Mouse (Mus musculus) heart, adult 8-10 months (tissue): ENCODE measurements around the gene Galnt18. TPM values are rescaled to one million over a fixed set of nuclear protein-coding genes. Genes with fewer than 3 reads are reported as not detected.

Source experiments
- DNase-seq: peaks from one replicate; pipeline ENCODE4 v3.0.0; 2022; ENCODE audit warnings: low spot score
- total RNA-seq, 4 experiments: library from RNA; stranded (reverse); gene quantifications; 2 replicates each; pipeline ENCODE4 v1.2.4; 2022

Gene Galnt18
- total RNA-seq = 10 to 100 TPM in 2 of 4 experiments, 1 to 10 TPM in 2; 7.4 to 10.8 (median 9.5) TPM

- DNase-seq = peak; percentile 91
Measured at GRCm38 (mm10) chr7:111779504-111780242, at the start of gene Galnt18. TSS of gene Galnt18 (minus strand) at chr7:111779977.

DNA sequence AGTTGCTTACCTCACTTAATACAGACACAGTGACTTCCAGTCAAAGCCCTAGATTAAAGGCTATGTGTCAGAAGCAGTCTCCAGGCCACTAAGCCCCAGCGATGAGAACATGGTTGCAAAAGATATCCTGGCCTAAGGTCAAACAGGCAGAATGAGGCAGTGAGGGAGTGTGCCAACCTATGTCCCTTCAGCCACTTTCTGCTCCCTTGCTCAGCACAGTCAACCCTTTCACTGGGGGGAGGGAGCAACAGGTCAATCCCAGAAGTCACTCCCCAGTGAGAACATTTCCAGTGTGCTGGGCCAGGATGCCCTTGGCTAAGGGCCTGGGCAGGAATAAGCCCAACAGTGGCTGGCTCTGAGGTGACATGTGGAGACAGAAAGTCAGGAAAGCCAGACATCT lies 47.6 kb upstream of the Galnt18 start:
- DNase-seq = peak; percentile 20

- no peak for DNase-seq
Measured at GRCm38 (mm10) chr7:111813093-111813492, 33.3 kb upstream of the Galnt18 start.

DNA sequence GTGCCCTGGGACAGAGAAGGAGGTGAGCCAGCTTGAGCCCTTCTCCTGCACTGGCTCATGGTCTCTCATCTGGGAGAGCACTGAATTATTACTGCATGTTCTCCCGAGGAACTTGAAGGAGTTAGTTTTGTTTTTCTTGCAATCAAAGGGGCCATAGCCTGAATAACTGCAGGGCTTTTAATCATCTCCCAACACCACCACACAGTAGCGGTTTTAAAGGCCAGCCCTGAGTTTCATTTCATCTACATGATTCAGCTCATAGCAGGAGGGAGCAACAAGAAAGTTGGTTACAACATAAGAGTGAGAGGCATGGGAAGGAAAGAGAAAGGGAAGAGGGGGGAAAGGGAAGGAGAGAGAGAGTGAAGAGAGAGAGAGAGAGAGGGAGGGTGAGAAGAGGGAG lies 31.3 kb upstream of the Galnt18 start:
- DNase-seq = no peak

DNA sequence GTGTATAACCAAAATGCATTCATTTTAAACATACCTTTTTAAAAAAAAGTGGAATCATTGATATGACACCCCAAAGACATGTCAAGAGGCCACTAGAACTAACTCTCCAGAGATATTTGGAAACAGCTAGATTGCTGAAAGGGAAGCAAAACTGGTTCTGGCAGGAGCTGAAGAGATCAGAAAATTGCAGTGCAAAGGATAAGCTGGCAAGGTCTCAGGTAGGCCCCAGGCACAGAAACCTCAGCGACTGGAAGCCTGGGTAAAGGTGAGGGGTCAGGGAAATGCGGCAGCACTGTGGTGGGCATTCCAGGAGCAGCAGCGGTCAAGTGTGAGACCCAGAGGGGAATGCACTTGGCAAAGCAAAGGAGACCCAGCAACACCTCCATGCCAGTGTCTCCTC lies 30.0 kb upstream of the Galnt18 start:
- no peak for DNase-seq

- no peak for DNase-seq
Measured at GRCm38 (mm10) chr7:111806083-111806482, 26.3 kb upstream of the Galnt18 start.

- DNase-seq = no peak
Measured at GRCm38 (mm10) chr7:111804646-111805045, 24.9 kb upstream of the Galnt18 start.

DNA sequence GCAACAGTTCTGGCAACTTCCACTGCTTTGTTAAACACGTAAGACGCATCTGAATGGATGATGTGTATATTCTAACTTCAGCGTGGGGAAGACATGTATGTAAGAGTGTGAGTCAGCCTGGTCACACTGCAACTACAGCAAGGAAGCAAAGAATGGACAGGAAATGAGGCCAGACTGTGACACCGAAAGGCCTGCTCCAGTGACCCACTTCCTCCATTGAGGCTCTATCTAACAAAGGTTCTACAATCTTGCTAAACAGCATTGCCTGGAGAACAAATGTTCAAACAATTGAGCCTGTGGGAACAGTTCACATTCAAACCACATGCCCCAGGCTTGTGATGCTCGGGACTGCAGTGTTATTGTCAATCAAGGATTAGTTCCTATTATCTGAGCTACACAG lies 21.0 kb upstream of the Galnt18 start:
- DNase-seq = no peak

- DNase-seq = no peak
Measured at GRCm38 (mm10) chr7:111800120-111800519, 20.3 kb upstream of the Galnt18 start.

DNA sequence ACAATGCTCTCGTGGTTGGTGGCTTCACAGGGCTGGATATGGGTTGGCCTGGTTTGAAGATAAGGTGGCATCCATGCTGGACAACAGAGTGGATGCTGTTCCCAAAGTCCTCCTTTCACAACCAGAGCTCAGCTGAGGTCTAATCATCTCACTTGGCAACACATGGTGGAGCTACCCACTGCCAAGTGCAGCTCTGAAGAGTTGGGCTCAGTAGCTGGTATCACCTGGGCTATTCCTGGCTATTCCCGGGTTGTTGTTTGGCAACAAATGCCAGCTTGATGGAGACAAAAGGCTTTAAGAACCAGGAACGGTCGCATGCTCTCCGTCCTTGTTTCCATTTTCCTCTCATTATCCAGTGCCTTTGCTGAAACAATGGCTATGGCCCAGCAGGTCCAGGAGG lies 19.2 kb upstream of the Galnt18 start:
- DNase-seq = peak; percentile 64

DNA sequence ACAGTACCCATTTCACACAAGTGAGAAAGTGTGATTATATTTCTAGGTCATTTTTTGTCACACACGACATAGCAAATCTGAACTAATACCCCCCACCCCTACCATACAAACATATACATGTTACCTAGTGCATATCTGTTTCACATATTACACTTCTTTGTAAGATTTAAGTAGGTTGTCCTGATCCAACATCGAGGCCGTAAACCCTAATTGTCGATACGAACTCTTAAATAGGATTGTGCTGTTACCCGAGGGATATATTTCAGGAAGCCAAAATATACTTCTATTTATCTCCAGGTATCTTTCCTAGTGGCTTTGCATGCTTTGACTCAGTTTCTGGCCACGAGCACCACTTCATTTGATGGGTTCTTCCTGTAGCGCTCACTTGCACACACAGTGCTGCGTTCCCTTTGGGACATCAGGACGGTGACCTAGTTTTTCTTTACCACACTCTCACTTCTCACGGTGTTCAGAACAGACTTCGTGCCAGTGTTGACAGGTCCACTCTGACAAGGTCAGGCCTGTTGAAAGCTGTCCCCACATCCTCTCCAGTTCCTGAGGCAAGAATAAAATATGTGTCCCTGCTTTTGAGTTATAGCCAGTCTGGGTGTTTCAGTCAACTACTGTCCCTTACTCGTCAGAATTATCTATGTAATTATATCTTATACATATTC lies 17.7 kb upstream of the Galnt18 start:
- peak; percentile 68 for DNase-seq

DNA sequence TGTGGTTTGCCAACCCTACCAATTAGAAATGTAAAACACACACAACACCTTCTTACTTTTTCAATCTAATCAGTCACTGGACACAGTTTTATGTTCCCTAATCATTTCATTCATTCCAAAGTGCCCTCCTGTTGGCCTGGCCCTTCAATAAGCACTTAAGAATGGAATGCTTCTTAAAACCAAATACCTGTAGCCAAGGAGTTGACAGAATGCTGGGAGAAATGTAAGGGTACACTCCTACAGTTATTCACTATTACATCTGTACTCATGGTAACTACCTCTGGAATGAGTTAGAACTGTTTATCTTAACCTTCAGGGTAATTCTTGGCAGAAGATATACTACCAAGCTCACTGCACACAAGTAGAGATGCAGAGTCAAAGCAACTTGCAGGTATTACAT lies 15.3 kb upstream of the Galnt18 start:
- DNase-seq = no peak

- no peak for DNase-seq
Measured at GRCm38 (mm10) chr7:111792154-111792553, 12.4 kb upstream of the Galnt18 start.

DNA sequence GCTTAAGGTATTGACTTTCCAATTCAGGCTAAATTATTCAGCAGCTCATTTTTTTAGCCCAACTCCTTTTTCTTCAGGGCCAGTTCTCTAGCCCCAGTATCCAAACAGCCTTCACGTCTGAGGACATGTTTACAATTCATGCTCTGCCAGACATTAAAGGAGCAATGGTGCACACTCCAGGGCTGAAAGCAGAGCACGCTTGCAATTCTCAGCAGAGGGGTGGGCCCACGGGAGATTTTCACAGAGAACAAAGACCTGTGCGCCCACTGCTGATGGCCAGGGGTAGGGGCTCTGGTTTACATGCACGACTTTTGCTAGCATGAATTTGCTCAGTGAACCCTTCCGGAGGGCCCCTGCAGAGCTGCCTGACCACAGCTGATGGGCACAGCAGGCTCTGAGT lies 11.6 kb upstream of the Galnt18 start:
- DNase-seq = no peak

- DNase-seq = no peak
Measured at GRCm38 (mm10) chr7:111787921-111788320, 8.1 kb upstream of the Galnt18 start.

DNA sequence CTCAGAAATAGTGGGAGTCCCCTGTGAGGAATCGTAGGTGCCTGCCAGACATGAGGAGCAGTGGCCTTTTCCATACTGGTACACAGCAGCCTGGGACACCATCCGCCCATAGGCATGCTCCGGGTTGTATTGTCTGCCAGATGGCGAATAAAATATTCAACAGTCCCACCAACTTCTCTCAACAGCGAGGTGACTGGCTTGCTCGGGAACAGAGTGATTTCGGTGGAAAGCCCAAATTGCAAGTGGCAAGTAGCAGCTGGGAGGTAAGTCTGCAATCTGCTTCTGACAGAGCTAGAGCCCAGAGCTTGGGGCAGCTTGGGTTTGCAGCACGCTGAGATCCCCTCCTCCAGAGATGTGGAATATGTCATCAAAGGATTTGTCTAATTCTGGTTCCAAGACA lies 5.7 kb upstream of the Galnt18 start:
- DNase-seq = no peak

DNA sequence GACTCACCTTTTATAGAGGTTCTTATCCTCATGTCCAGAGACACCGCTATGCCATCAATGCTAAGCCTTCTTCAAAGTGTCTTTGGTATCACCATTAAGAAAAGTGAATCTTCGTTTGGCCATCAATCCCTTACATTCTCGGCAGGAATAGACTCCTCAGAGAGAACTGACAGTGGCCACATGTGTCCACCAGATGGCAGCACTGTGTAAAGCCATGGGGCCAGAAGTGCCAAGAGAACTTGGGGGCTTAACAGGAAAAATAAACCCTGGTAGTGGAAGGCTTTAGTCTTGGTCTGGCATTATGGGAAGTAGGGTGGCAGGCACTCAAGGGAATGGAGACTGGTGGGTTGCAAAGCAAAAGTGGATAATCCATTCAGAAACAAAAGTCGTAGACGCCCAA lies 2.3 kb upstream of the Galnt18 start:
- DNase-seq = peak; percentile 64

- DNase-seq = peak; percentile 54
Measured at GRCm38 (mm10) chr7:111781316-111781715, 1.5 kb upstream of the Galnt18 start.

GRCm38 (mm10) chr7:111778789-111779503 lies 831 bp downstream of the Galnt18 start:
- no peak for DNase-seq

DNA sequence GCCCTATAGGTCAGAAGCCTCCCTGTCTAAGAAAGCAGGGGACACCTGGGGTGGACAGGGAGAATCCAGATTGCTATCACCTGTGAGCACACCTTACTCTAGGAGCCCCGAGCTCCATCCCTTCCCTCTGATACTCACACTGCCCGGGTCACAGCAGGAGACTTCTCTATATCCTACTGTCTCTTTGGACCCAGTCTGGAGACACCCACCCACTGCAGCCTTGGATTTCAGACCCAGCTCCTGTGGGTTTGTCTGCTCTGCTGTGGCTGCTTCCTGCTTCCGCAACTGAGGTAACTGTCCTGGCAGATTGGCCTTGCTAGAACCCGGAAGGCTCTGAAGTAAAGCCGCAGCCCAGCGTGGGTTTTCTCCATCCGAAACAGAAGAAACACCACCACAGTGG lies 1.6 kb downstream of the Galnt18 start:
- no peak for DNase-seq

GRCm38 (mm10) chr7:111777186-111777585 lies 2.6 kb downstream of the Galnt18 start:
- DNase-seq = no peak

DNA sequence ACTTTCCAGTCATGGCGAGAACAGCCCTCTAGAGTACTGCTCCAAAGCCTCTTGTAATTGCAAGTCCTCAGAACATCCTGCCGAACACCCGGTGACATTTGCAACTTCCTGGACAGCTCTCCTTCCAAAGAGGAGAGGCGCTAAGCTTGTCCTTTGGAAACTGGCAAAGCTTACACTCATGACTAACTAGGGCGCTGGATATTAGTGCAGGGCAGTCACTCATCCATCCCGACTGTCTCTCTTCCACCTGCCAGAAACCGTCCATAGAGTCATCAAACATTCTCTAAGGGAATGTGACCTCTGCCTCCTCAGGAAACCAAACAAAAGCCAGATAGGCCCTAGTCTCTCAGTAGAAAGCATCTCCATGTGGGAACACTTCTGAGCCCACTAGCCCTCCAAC lies 3.6 kb downstream of the Galnt18 start:
- DNase-seq = no peak

- DNase-seq = no peak
Measured at GRCm38 (mm10) chr7:111772398-111772797, 7.4 kb downstream of the Galnt18 start.
